Mouse (Mus musculus) ovary, postnatal 36 days (tissue): Measurements from ENCODE around the gene Zfp991.
"Not testable (repeated sequence)": the region's sequence is repeated elsewhere in the genome, so short reads cannot be mapped to it uniquely, and the experiment has no call there.

ENCODE experiments used
- DNase-seq: peaks from one replicate; pipeline ENCODE4 v3.0.0; 2022; ENCODE audit warnings: low spot score, mixed read lengths

Gene Zfp991

GRCm38 (mm10) chr4:147186824-147187223, 55.0 kb downstream of the Zfp991 start:
- DNase-seq, result not testable (repeated sequence)

GRCm38 (mm10) chr4:147187283-147187965, 55.6 kb downstream of the Zfp991 start:
- DNase-seq, result not testable (repeated sequence)

GRCm38 (mm10) chr4:147195186-147195585, 63.3 kb downstream of the Zfp991 start:
- DNase-seq, result not testable (repeated sequence)

- DNase-seq, result not testable (repeated sequence)
These were observed 65.4 kb downstream of the Zfp991 start for GRCm38 (mm10) chr4:147197210-147197609.

GRCm38 (mm10) chr4:147199055-147199750, 67.4 kb downstream of the Zfp991 start:
- not testable (repeated sequence) for DNase-seq

GRCm38 (mm10) chr4:147201920-147202660, 70.3 kb downstream of the Zfp991 start:
- DNase-seq, result not testable (repeated sequence)

GRCm38 (mm10) chr4:147212182-147212928, 80.5 kb downstream of the Zfp991 start:
- DNase-seq, result not testable (repeated sequence)

- not testable (repeated sequence) for DNase-seq
These were observed 82.4 kb downstream of the Zfp991 start for GRCm38 (mm10) chr4:147214233-147214632.

DNA sequence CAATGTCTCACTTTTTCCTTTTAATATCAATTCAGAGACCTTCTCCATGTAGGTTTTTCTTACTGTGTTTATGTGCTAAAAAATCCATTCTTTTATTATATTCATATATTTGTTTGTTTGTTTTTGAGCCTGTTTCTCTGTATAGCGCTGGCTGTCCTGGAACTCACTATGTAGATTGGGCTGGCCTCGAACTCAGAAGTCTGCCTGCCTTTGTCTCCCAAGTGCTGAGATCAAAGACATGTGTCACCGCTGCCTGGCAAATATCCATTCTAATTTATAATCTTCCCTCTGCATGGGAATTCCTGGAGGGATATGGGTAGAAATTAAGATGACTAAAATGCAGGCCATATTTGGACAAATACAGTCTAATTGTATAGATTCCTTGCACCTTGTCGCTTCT, 85.8 kb downstream of the Zfp991 start:
- DNase-seq, result not testable (repeated sequence)

DNA sequence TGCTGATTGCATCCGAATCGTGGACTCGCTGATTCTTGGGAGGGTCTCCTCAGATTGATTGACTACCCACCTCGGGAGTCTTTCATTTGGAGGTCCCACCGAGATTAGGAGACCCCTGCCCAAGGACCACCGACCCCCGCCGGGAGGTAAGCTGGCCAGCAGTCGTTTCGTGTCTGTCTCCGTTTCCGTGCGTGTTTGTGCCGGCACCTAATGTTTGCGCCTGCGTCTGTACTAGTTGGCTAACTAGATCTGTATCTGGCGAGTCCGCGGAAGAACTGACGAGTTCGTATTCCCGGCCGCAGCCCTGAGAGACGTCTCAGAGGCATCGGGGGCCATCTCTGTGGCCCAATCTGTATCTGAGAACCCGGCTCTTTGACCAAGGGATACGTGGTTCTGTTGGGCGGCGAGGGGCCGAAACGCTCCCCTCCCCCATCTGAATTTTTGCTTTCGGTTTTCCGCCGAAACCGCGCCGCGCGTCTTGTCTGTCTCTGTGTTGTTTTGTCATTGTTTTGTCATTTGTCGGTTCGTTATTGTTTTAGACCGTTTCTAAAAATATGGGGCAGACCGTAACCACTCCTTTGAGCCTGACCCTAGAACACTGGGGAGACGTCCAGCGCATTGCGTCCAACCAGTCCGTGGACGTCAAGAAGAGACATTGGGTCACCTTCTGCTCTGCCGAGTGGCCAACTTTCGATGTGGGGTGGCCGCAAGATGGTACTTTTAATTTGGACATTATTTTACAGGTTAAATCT, 87.7 kb downstream of the Zfp991 start:
- DNase-seq, result peak; percentile 17

DNA sequence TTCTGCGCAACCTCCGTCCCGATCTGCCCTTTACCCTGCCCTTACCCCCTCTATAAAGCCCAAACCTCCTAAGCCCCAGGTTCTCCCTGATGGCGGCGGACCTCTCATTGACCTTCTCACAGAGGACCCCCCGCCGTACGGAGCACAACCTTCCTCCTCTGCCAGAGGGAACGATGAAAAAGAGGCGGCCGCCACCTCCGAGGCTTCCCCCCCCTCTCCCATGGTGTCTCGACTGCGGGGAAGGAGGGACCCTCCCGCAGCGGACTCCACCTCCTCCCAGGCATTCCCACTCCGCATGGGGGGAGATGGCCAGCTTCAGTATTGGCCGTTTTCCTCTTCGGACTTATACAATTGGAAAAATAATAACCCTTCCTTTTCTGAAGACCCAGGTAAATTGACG, 88.4 kb downstream of the Zfp991 start:
- peak; percentile 37 for DNase-seq

DNA sequence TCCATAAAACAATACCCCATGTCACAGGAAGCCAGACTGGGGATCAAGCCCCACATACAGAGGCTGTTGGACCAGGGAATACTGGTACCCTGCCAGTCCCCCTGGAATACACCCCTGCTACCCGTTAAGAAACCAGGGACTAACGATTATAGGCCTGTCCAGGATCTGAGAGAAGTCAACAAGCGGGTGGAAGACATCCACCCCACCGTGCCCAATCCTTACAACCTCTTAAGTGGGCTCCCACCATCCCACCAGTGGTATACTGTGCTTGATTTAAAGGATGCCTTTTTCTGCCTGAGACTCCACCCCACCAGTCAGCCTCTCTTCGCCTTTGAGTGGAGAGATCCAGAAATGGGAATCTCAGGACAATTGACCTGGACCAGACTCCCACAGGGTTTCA, 90.2 kb downstream of the Zfp991 start:
- DNase-seq, result peak; percentile 8

- DNase-seq, result not testable (repeated sequence)
These were observed 92.1 kb downstream of the Zfp991 start for GRCm38 (mm10) chr4:147223778-147224435.

DNA sequence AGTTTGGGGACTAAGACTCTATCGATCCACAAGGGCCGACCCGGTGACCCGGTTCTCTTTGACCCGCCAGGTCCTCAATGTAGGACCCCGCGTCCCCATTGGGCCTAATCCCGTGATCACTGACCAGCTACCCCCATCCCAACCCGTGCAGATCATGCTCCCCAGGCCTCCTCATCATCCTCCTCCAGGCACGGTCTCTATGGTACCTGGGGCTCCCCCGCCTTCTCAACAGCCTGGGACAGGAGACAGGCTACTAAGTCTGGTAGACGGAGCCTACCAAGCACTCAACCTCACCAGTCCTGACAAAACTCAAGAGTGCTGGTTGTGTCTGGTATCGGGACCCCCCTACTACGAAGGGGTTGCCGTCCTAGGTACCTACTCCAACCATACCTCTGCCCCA, 93.8 kb downstream of the Zfp991 start:
- not testable (repeated sequence) for DNase-seq

GRCm38 (mm10) chr4:147230026-147230425, 98.2 kb downstream of the Zfp991 start:
- DNase-seq, result not testable (repeated sequence)
